Mouse (Mus musculus): ENCODE data around the gene Cela3a.

- TF ChIP-seq CTCF (IDR thresholded peaks at IDR 0.05; ENCODE audit: extremely low read depth, insufficient read depth, low read length) (no peak), POLR2A (IDR thresholded peaks at IDR 0.05; ENCODE audit: extremely low read depth, insufficient read depth, low read length) (no peak)
Observed at GRCm38 (mm10) chr4:137380702-137381605, 28.6 kb downstream of the Cela3a start.
